Comparison of ENCODE assay signal across 9 mouse cellular contexts in genomic region chr12:31266686-31267085, GRCm38 (mm10). TPM values are rescaled to one million over a fixed set of nuclear protein-coding genes. Genes with fewer than 3 reads are reported as not detected.
DNase-seq lines count a peak whose midpoint lies in the region; ATAC-seq and TF ChIP-seq lines count a peak whose summit lies in the region.
"Had no signal": no experiment of that assay in that cellular context is flagged by ENCODE, and none has a peak within 500 bp of the region (broad histone marks: within the 10 kb centered on the region; RNA-seq: fewer than 3 reads in every experiment).

No protein-coding gene starts in this region.

- no peak for ATAC-seq in hindbrain, embryonic 12.5 days (ENCODE audit: low FRiP score)
- no peak for ATAC-seq in lung, postnatal 0 days
- no peak for ATAC-seq in cerebellum, adult (ENCODE audit: insufficient number of reproducible peaks, low FRiP score, low TSS enrichment)

- peak overlapping the region; percentile 78 for H3K4me2 ChIP-seq in hindbrain, embryonic 12.5 days (replicated peaks)
- H3K4me2 ChIP-seq in lung, postnatal 0 days (replicated peaks; ENCODE audit: low read depth, low read length), result peak overlapping the region; percentile 90

- H3K9ac ChIP-seq in hindbrain, embryonic 12.5 days, result peak overlapping the region; percentile 60; the same call in 1 of the 2 replicates
- H3K9ac ChIP-seq in lung, postnatal 0 days (replicated peaks; ENCODE audit: low read depth), result peak overlapping the region; percentile 56

- H3K9me3 ChIP-seq in hindbrain, embryonic 12.5 days (replicated peaks), result no peaks in the 10 kb centered on the region
- no peaks in the 10 kb centered on the region for H3K9me3 ChIP-seq in lung, postnatal 0 days (ENCODE audit: low read length)

- TF ChIP-seq CTCF in embryonic fibroblast, embryonic 13.5 days (IDR thresholded peaks at IDR 0.05; ENCODE audit: borderline replicate concordance, insufficient read depth, low read length), result no peak
- no peak for TF ChIP-seq CTCF in lung, postnatal 0 days (IDR thresholded peaks at IDR 0.05)

- H3K4me1 ChIP-seq in embryonic fibroblast, embryonic 13.5 days (ENCODE audit: control insufficient read depth, insufficient read depth, low read length), result peaks cover 21% of the 10 kb centered on the region; the same call in 1 of the 2 replicates
- H3K4me1 ChIP-seq in hindbrain, embryonic 12.5 days, result peaks cover 21% of the 10 kb centered on the region
- peaks cover 23% of the 10 kb centered on the region; the same call in 1 of the 2 replicates for H3K4me1 ChIP-seq in lung, postnatal 0 days (ENCODE audit: insufficient read depth, low read depth, low read length)

- H3K4me3 ChIP-seq in embryonic fibroblast, embryonic 13.5 days (ENCODE audit: insufficient read depth, low read length), result peak overlapping the region; percentile 74
- peak overlapping the region; percentile 43 for H3K4me3 ChIP-seq in hindbrain, embryonic 12.5 days
- H3K4me3 ChIP-seq in lung, postnatal 0 days (ENCODE audit: low read depth, low read length), result peak overlapping the region; percentile 65

- peak overlapping the region; percentile 44 for H3K27ac ChIP-seq in embryonic fibroblast, embryonic 13.5 days (ENCODE audit: insufficient read depth, low read length)
- no peak overlapping the region for H3K27ac ChIP-seq in hindbrain, embryonic 12.5 days
- 0 out of 2 replicates have a peak overlapping the region, but pooled peaks have one; percentile 85 for H3K27ac ChIP-seq in lung, postnatal 0 days (ENCODE audit: low read length)

- H3K36me3 ChIP-seq in hindbrain, embryonic 12.5 days, result no peaks in the 10 kb centered on the region
- H3K36me3 ChIP-seq in lung, postnatal 0 days (ENCODE audit: insufficient read depth, low read length), result no peaks in the 10 kb centered on the region

- peak; percentile 22 for DNase-seq in kidney, adult 9 months
- no peak for DNase-seq in kidney, adult 11 months
- DNase-seq in lung, postnatal 0 days (ENCODE audit: low spot score), result no peak
- DNase-seq in spleen, postnatal 4 days (ENCODE audit: low spot score in 2 of 2), result no peak
- DNase-seq in thymus, postnatal 4 days, result no peak

- TF ChIP-seq POLR2A in embryonic fibroblast, embryonic 13.5 days (IDR thresholded peaks at IDR 0.05; ENCODE audit: low read depth, low read length), result no peak

- no peak for TF ChIP-seq EP300 in lung, postnatal 0 days (IDR thresholded peaks at IDR 0.05)

- WGBS in hindbrain, embryonic 12.5 days, result 5% methylated on average over 15 of the region's 15 CpGs
- WGBS in lung, postnatal 0 days, result 6% methylated on average over 15 of the region's 15 CpGs

- H3K27me3 ChIP-seq in hindbrain, embryonic 12.5 days, result peaks cover 54% of the 10 kb centered on the region
- no peaks in the 10 kb centered on the region for H3K27me3 ChIP-seq in lung, postnatal 0 days (replicated peaks; ENCODE audit: insufficient read depth, low read length)

RNA-seq across cellular contexts. Expression of gene Lamb1, which starts 1.7 kb away (rescaled TPM):
- 219 and 222 TPM in 2 replicates for polyA plus RNA-seq in embryonic fibroblast, embryonic 13.5 days (2011; ENCODE audit: insufficient read length, low read depth, missing spikeins)
- 33.7 and 41.5 TPM in 2 replicates for polyA plus RNA-seq in hindbrain, embryonic 12.5 days (2016; fragmentation: Nextera tagmentation; extraction: Ambion mirVana)
- 54.8 and 56.0 TPM in 2 replicates for polyA plus RNA-seq in lung, postnatal 0 days (2015; fragmentation: Nextera tagmentation; extraction: Ambion mirVana)

RNA-seq across cellular contexts. Expression of gene Gm6993, which starts 26.1 kb away (rescaled TPM):
- not detected in 2 replicates for polyA plus RNA-seq in embryonic fibroblast, embryonic 13.5 days (2011; ENCODE audit: insufficient read length, low read depth, missing spikeins)
- not detected in 2 replicates for polyA plus RNA-seq in hindbrain, embryonic 12.5 days (2016; fragmentation: Nextera tagmentation; extraction: Ambion mirVana)
- polyA plus RNA-seq in lung, postnatal 0 days (2015; fragmentation: Nextera tagmentation; extraction: Ambion mirVana), result not detected in 2 replicates
- polyA plus RNA-seq: spleen, adult 2 months had no signal
